Mouse (Mus musculus) hindbrain, postnatal 0 days (tissue): ENCODE measurements around the gene Ryr1. TPM values are rescaled to one million over a fixed set of nuclear protein-coding genes. Genes with fewer than 3 reads are reported as not detected.

Experiments
- ATAC-seq: fragments of 200-750 bp; cut with Nextera tagmentation; 2 replicates; pipeline ENCODE4 v1.8.0; 2017; ENCODE audit warnings: mild to moderate bottlenecking, moderate TSS enrichment, moderate library complexity
- DNase-seq: peaks from one replicate; pipeline ENCODE4 v3.0.0-alpha.2; 2015; ENCODE audit warnings: low spot score
- H3K27ac ChIP-seq: fragments of 300-500 bp; sonication (generic); 2 replicates; pipeline ENCODE4 v1.5.1; 2014; ENCODE audit warnings: mild to moderate bottlenecking
- H3K27me3 ChIP-seq: fragments of 300-500 bp; sonication (generic); 2 replicates; pipeline ENCODE4 v1.6.1; 2014; ENCODE audit warnings: low read length, mixed read lengths; ENCODE audit not compliant: insufficient read depth
- H3K36me3 ChIP-seq: fragments of 300-500 bp; sonication (generic); 2 replicates; pipeline ENCODE4 v1.6.1; 2014; ENCODE audit warnings: low read length, mixed read lengths; ENCODE audit not compliant: insufficient read depth
- H3K4me1 ChIP-seq: fragments of 300-500 bp; sonication (generic); 2 replicates; pipeline ENCODE4 v1.6.1; 2014; ENCODE audit warnings: antibody characterized with exemption, low read length, mixed read lengths; ENCODE audit not compliant: insufficient read depth
- H3K4me2 ChIP-seq: fragments of 300-500 bp; sonication (generic); 2 replicates; pipeline ENCODE4 v1.6.1; 2014; ENCODE audit warnings: low read depth, mild to moderate bottlenecking, low read length, moderate library complexity, mixed read lengths
- H3K4me3 ChIP-seq: fragments of 300-500 bp; sonication (generic); 2 replicates; pipeline ENCODE4 v1.5.1; 2014; ENCODE audit warnings: low read length
- H3K9ac ChIP-seq: fragments of 300-500 bp; sonication (generic); replicated peaks from 2 replicates; pipeline ENCODE4 v1.6.1; 2014; ENCODE audit warnings: mild to moderate bottlenecking, low read length, moderate library complexity, mixed read lengths
- H3K9me3 ChIP-seq: fragments of 300-500 bp; sonication (generic); 2 replicates; pipeline ENCODE4 v1.6.1; 2016; ENCODE audit warnings: low read length, mixed read lengths
- CTCF ChIP-seq: IDR thresholded peaks from 2 replicates; pipeline ENCODE4 v1.5.1; 2016; ENCODE audit warnings: antibody characterized with exemption, control low read depth, low read depth
- WGBS: fragments of 180-500 bp; shearing (Covaris S2); extraction: QIAGEN DNeasy Blood & Tissue Kit; methylation state at CpG from one replicate; pipeline ENCODE4 v1.1.7; 2014; 5-methylcytosine and 5-hydroxymethylcytosine counted together
- polyA plus RNA-seq: library from polyadenylated mRNA; unstranded; fragments of >200 nt; fragmentation: Nextera tagmentation; extraction: Ambion mirVana; gene quantifications from 2 replicates; pipeline ENCODE4 v1.2.1, GENCODE M21; 2015
- total RNA-seq: library from RNA; depleted of rRNA; stranded (reverse); fragments of >200 nt; gene quantifications from 2 replicates; pipeline ENCODE4 v1.2.3, GENCODE M21; 2014; rRNA removed

Gene Ryr1
- total RNA-seq (3.8 and 5.0 TPM in 2 replicates), polyA plus RNA-seq (11.4 and 12.5 TPM in 2 replicates)

- Histone ChIP-seq H3K27me3 (no peaks in the 10 kb centered on the region), H3K36me3 (no peaks in the 10 kb centered on the region), H3K4me2 (peak within 1 kb of the TSS; percentile 56), H3K4me3 (peak within 1 kb of the TSS; percentile 24), H3K4me1 (no peaks in the 10 kb centered on the region; the same call in 1 of the 2 replicates), H3K9ac (no peak within 1 kb of the TSS), H3K9me3 (no peaks in the 10 kb centered on the region), H3K27ac (no peak within 1 kb of the TSS)
- DNase-seq: peak; percentile 36
- no peak for ATAC-seq
- no peak for TF ChIP-seq CTCF
- 4% methylated on average over 16 of the region's 16 CpGs for WGBS
Observed at GRCm38 (mm10) chr7:29124970-29125369, at the start of gene Ryr1. Gene Ryr1 (minus strand): TSS chr7:29125179.

DNA sequence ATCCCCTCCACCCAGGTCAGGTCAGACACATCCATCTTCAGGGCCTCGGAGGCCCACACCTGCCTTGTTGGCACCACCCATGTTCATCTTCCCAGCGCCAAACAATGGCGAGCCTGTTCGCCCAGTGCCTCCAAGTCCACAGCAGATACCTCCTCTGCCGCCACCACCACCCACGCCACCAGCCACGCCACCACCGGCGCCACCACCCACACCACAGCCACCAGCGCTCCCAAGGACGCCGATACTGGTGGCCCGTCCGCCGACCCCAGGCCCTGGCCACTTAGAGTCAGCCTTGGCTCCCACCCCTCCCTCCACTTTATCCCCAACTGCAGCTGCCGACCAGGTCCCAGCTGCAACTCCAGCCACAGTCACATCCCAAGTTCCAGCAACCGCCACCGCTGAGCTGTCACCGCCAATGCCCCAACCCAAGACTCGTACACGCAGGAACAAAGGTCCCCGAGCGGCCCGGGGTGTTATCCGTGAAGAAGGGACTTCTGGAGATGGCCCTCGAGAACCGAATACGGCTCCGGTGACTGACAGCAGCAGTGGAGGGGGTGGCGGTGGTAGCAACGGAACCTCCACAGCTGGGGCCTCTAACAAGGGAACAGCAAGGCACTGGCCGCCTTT lies 47.5 kb upstream of the Ryr1 start:
- DNase-seq: no peak
- Histone ChIP-seq H3K4me1 (peaks cover 12% of the 10 kb centered on the region), H3K4me3 (no peak overlapping the region), H3K27me3 (peaks cover 26% of the 10 kb centered on the region; the same call in 1 of the 2 replicates), H3K27ac (no peak overlapping the region), H3K9ac (no peak overlapping the region), H3K9me3 (no peaks in the 10 kb centered on the region), H3K36me3 (peaks cover 37% of the 10 kb centered on the region), H3K4me2 (no peak overlapping the region)
- 43% methylated on average over 29 of the region's 32 CpGs for WGBS
- no peak for TF ChIP-seq CTCF
- ATAC-seq: no peak

DNA sequence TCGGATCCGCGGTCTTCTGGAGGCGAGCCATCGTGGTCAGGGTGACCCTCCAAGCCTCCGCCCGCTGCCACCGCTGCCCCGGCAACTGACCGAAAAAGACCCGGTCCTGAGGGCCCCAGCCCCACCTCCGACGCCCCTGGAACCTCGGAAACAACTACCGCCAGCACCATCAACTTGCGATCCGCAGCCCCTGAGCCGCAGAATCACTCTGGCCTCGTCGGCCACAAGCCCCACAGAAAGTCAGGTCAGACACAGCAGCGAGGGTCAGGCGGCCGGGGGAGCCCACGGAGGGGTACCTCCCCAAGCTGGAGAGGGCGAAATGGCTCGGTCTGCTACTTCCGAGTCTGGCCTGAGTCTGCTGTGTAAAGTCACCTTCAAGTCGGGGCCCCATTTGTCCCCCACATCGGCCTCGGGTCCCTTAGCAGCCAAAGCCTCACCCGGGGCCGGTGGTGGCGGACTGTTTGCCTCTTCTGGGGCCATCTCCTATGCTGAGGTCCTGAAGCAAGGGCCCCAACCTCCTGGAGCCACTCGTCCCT lies 46.7 kb upstream of the Ryr1 start:
- Histone ChIP-seq H3K9me3 (no peaks in the 10 kb centered on the region), H3K9ac (peak overlapping the region; percentile 17; the same call in 1 of the 2 replicates), H3K4me2 (peak overlapping the region; percentile 83), H3K27me3 (peaks cover 26% of the 10 kb centered on the region; the same call in 1 of the 2 replicates), H3K4me3 (peak overlapping the region; percentile 80), H3K27ac (no peak overlapping the region), H3K36me3 (peaks cover 37% of the 10 kb centered on the region), H3K4me1 (peaks cover 12% of the 10 kb centered on the region)
- TF ChIP-seq CTCF: no peak
- DNase-seq (no peak), ATAC-seq (no peak)
- WGBS: 12% methylated on average over 34 of the region's 34 CpGs

DNA sequence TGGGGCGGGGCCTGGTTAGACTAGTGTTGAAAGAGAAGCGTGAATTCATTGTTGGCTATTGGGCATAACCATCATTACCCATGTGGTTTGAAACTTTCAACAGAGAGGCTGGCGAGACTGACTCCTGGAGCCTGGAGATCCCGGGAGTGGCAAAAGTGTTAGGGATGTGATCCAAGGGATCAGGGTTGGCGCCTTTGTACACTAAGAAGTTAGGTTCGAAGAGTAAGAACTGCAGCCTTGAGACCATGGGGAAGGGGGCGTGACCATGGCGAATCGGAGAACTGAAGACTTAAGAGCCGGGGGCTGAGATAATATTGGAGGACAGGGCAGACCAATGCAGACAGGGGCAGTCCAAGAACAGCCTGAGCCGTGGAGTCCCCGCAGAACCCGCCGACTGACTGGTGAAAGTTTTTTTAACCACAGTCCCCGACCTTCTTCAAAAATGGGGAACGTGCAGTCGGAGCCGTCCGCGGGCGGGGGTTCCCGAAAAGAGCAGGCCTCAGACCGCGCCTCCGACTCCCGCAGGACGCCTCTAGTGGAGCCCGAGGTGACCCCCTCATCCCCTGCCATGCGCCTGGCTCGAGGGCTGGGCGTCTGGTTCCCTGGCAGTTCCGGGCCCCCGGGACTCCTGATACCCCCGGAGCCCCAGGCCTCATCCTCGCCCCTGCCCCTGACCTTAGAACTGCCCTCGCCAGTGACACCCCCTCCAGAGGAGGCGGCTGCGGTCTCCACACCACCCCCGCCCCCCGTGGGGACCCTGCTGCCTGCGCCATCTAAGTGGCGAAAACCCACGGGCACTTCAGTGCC lies 46.0 kb upstream of the Ryr1 start:
- Histone ChIP-seq H3K9ac (peak overlapping the region; percentile 17; the same call in 1 of the 2 replicates), H3K4me1 (peaks cover 12% of the 10 kb centered on the region), H3K36me3 (peaks cover 31% of the 10 kb centered on the region), H3K4me3 (peak overlapping the region; percentile 80), H3K9me3 (no peaks in the 10 kb centered on the region), H3K27ac (no peak overlapping the region), H3K27me3 (peaks cover 26% of the 10 kb centered on the region; the same call in 1 of the 2 replicates), H3K4me2 (peak overlapping the region; percentile 83)
- WGBS: under 1% methylated on average over 42 of the region's 43 CpGs
- ATAC-seq (no peak), DNase-seq (no peak)
- TF ChIP-seq CTCF: no peak

DNA sequence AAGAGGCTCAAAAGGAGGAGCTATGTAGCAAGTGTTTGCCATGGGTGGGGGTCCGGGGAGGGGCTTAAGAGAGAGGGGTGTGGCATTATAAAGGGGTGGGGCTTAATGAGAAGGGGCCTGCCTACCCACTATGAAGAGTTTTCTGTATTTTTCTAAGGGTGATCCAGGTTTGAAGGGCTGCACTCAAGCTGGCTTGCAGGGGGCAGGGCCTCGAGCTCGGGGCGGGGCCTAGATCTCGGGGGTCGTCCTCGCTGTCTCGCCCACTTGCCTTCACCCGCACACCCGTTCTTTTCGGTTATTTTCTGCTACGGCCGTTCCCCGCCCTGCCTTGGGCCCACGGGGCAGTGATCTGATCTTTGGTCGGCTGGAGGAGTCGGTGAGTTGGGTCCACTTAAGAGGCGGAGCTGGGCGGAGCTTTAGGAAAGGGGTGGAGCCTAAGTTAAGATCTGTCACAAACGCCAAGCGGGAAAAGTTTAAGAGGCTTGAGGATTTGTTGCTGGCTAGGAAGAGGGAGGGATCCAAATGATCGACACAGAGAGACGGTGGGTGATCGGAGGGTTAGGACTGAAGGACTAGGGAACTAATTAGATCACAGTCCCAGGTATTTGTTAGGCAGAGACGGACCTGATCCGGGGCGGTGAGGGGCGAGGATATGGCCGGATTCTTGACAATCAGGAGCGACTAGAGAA lies 45.2 kb upstream of the Ryr1 start, which contains the start of the genes Ggn and Spred3:
TSS of gene Ggn (plus strand) at position 145 of the 689 bp plus-strand sequence.
TSS of gene Spred3 (minus strand) at position 346 of the 689 bp plus-strand sequence.
- no peak for TF ChIP-seq CTCF
- H3K4me1 ChIP-seq: peaks cover 12% of the 10 kb centered on the region
- H3K36me3 ChIP-seq: peaks cover 23% of the 10 kb centered on the region
- H3K27me3 ChIP-seq: peaks cover 26% of the 10 kb centered on the region; the same call in 1 of the 2 replicates
- peak within 1 kb of the TSS; percentile 80 for H3K4me3 ChIP-seq
- peak within 1 kb of the TSS; percentile 92 for H3K27ac ChIP-seq
- DNase-seq (peak; percentile 80), ATAC-seq (peak; percentile 77)
- WGBS: under 1% methylated on average over 30 of the region's 30 CpGs
- H3K9me3 ChIP-seq: no peaks in the 10 kb centered on the region
- peak within 1 kb of the TSS; percentile 83 for H3K4me2 ChIP-seq
- H3K9ac ChIP-seq: peak within 1 kb of the TSS; percentile 78
